ENCODE assay signal across 10 mouse cellular contexts in the genomic region with DNA sequence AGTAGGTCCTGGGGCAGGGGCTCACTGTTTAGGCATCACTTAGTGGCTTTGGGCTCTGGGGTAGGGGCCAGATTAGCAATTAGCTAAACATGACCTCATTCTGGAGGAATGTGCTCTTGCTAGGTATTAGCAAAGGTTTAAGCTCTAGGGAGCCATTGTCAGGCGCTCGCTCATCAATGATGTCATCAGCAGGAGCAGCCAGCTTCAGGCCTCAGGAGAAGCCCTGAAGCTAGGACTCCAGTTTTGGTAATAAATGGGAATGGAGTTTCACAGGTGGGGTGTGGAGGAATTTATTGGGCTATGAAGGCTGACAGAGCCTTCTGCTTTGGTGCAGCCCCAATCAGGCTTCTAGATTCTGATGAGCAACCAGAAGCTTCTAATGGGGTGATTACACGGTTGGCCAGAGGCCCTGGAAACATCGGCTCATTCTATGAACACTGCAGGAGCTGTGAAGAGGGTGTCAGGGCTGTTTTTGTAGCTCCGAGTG. TPM values are rescaled to one million over a fixed set of nuclear protein-coding genes. Genes with fewer than 3 reads are reported as not detected.
DNase-seq lines count a peak whose midpoint lies in the region; ATAC-seq and TF ChIP-seq lines count a peak whose summit lies in the region.
"Had no signal": no experiment of that assay in that cellular context is flagged by ENCODE, and none has a peak within 500 bp of the region (broad histone marks: within the 10 kb centered on the region; RNA-seq: fewer than 3 reads in every experiment).

No protein-coding gene starts in this region.

- no peak overlapping the region for H3K4me3 ChIP-seq in intestine, embryonic 14.5 days (ENCODE audit: low read depth, low read length)
- H3K4me3 ChIP-seq in intestine, postnatal 0 days (ENCODE audit: low read depth, low read length), result no peak overlapping the region
- H3K4me3 ChIP-seq in embryonic facial prominence, embryonic 14.5 days (ENCODE audit: low read depth, low read length), result no peak overlapping the region
- H3K4me3 ChIP-seq in hindbrain, embryonic 12.5 days, result no peak overlapping the region
- H3K4me3 ChIP-seq in olfactory bulb, adult 2 months (ENCODE audit: insufficient read depth, low read depth, low read length), result no peak overlapping the region

- no peak overlapping the region for H3K9ac ChIP-seq in intestine, embryonic 14.5 days (ENCODE audit: low read length)
- no peak overlapping the region for H3K9ac ChIP-seq in intestine, postnatal 0 days (ENCODE audit: low read depth, low read length)
- H3K9ac ChIP-seq in embryonic facial prominence, embryonic 14.5 days (ENCODE audit: low read depth, low read length), result no peak overlapping the region
- H3K9ac ChIP-seq in hindbrain, embryonic 12.5 days, result no peak overlapping the region

- TF ChIP-seq CTCF in intestine, postnatal 0 days (IDR thresholded peaks at IDR 0.05; ENCODE audit: low read depth), result no peak
- no peak for TF ChIP-seq CTCF in olfactory bulb, adult 2 months (IDR thresholded peaks at IDR 0.05; ENCODE audit: insufficient read depth, low read depth, low read length)

- no peak overlapping the region; the same call in 1 of the 2 replicates for H3K27ac ChIP-seq in intestine, embryonic 14.5 days (ENCODE audit: low read depth)
- no peak overlapping the region for H3K27ac ChIP-seq in intestine, postnatal 0 days (ENCODE audit: low read depth, low read length)
- H3K27ac ChIP-seq in embryonic facial prominence, embryonic 14.5 days (replicated peaks; ENCODE audit: low read depth, low read length), result peak overlapping the region; percentile 56
- H3K27ac ChIP-seq in hindbrain, embryonic 12.5 days, result no peak overlapping the region
- H3K27ac ChIP-seq in olfactory bulb, adult 2 months (ENCODE audit: insufficient read depth, low read depth, low read length), result peak overlapping the region; percentile 11; the same call in 1 of the 2 replicates

- no peaks in the 10 kb centered on the region for H3K9me3 ChIP-seq in intestine, embryonic 14.5 days (ENCODE audit: control insufficient read depth, low read length)
- H3K9me3 ChIP-seq in intestine, postnatal 0 days (ENCODE audit: control insufficient read depth), result no peaks in the 10 kb centered on the region
- no peaks in the 10 kb centered on the region for H3K9me3 ChIP-seq in embryonic facial prominence, embryonic 14.5 days (ENCODE audit: control insufficient read depth, low read length)
- H3K9me3 ChIP-seq in hindbrain, embryonic 12.5 days (replicated peaks), result no peaks in the 10 kb centered on the region

- H3K27me3 ChIP-seq in intestine, embryonic 14.5 days (replicated peaks; ENCODE audit: control insufficient read depth, insufficient read depth, low read length), result no peaks in the 10 kb centered on the region
- no peaks in the 10 kb centered on the region for H3K27me3 ChIP-seq in intestine, postnatal 0 days (replicated peaks; ENCODE audit: control insufficient read depth, insufficient read depth, low read length)
- H3K27me3 ChIP-seq in embryonic facial prominence, embryonic 14.5 days (replicated peaks; ENCODE audit: control insufficient read depth, insufficient read depth, low read length), result no peaks in the 10 kb centered on the region
- H3K27me3 ChIP-seq in hindbrain, embryonic 12.5 days, result no peaks in the 10 kb centered on the region

- H3K36me3 ChIP-seq in intestine, embryonic 14.5 days (ENCODE audit: control insufficient read depth, insufficient read depth, low read length), result no peaks in the 10 kb centered on the region
- H3K36me3 ChIP-seq in intestine, postnatal 0 days (ENCODE audit: control insufficient read depth, insufficient read depth), result no peaks in the 10 kb centered on the region
- no peaks in the 10 kb centered on the region for H3K36me3 ChIP-seq in embryonic facial prominence, embryonic 14.5 days (ENCODE audit: control insufficient read depth, insufficient read depth, low read length)
- no peaks in the 10 kb centered on the region for H3K36me3 ChIP-seq in hindbrain, embryonic 12.5 days

- 36% methylated on average over 5 of the region's 5 CpGs for WGBS in intestine, embryonic 14.5 days
- 49% methylated on average over 5 of the region's 5 CpGs for WGBS in intestine, postnatal 0 days
- WGBS in embryonic facial prominence, embryonic 14.5 days, result 33% methylated on average over 5 of the region's 5 CpGs
- WGBS in hindbrain, embryonic 12.5 days, result 32% methylated on average over 5 of the region's 5 CpGs
- WGBS in olfactory bulb, adult 2 months, result 45% methylated on average over 5 of the region's 5 CpGs

- peaks cover 29% of the 10 kb centered on the region for H3K4me1 ChIP-seq in intestine, embryonic 14.5 days (replicated peaks; ENCODE audit: control insufficient read depth, insufficient read depth, low read length)
- H3K4me1 ChIP-seq in intestine, postnatal 0 days (replicated peaks; ENCODE audit: control insufficient read depth, insufficient read depth, low read length), result peaks cover 12% of the 10 kb centered on the region; the same call in 1 of the 2 replicates
- peaks cover 39% of the 10 kb centered on the region for H3K4me1 ChIP-seq in embryonic facial prominence, embryonic 14.5 days (ENCODE audit: control insufficient read depth, insufficient read depth, low read length)
- H3K4me1 ChIP-seq in hindbrain, embryonic 12.5 days, result peaks cover 9% of the 10 kb centered on the region
- peaks cover 19% of the 10 kb centered on the region for H3K4me1 ChIP-seq in olfactory bulb, adult 2 months (ENCODE audit: control insufficient read depth, insufficient read depth, low read length)

- ATAC-seq in intestine, embryonic 14.5 days (replicated peaks; ENCODE audit: low FRiP score, low TSS enrichment, low read depth), result peak; percentile 50; the same call in 1 of the 2 replicates
- no peak for ATAC-seq in intestine, postnatal 0 days
- peak; percentile 86 for ATAC-seq in embryonic facial prominence, embryonic 14.5 days (ENCODE audit: low read depth)
- peak; percentile 53; the same call in 1 of the 2 replicates for ATAC-seq in hindbrain, embryonic 12.5 days (ENCODE audit: low FRiP score)
- no peak for ATAC-seq in monocyte, adult 5-6 weeks (replicated peaks; ENCODE audit: insufficient number of reproducible peaks, low FRiP score, low TSS enrichment, poor library complexity, severe bottlenecking)

- DNase-seq in intestine, embryonic 14.5 days (ENCODE audit: low spot score), result no peak
- peak; percentile 85 for DNase-seq in embryonic facial prominence, embryonic 14.5 days (ENCODE audit: low spot score)
- no peak for DNase-seq in testis, postnatal 10 days (ENCODE audit: low spot score)
- DNase-seq in spleen, adult 18-20 months, result no peak

- no peak overlapping the region for H3K4me2 ChIP-seq in intestine, embryonic 14.5 days (ENCODE audit: low read length)
- no peak overlapping the region for H3K4me2 ChIP-seq in intestine, postnatal 0 days (replicated peaks; ENCODE audit: low read depth)
- no peak overlapping the region for H3K4me2 ChIP-seq in embryonic facial prominence, embryonic 14.5 days (ENCODE audit: low read depth, low read length)
- no peak overlapping the region for H3K4me2 ChIP-seq in hindbrain, embryonic 12.5 days (replicated peaks)

- no peak for TF ChIP-seq POLR2A in olfactory bulb, adult 2 months (IDR thresholded peaks at IDR 0.05; ENCODE audit: insufficient read depth, low read depth, low read length)

RNA-seq across cellular contexts. Expression of a gene that starts 30.0 kb away (rescaled TPM):
- 26.7 and 26.8 TPM in 2 replicates for polyA plus RNA-seq in intestine, embryonic 14.5 days (2014; fragmentation: Nextera tagmentation; extraction: Ambion mirVana)
- polyA plus RNA-seq in intestine, postnatal 0 days (2015; fragmentation: Nextera tagmentation; extraction: Ambion mirVana), result 7.0 and 7.2 TPM in 2 replicates
- polyA plus RNA-seq in embryonic facial prominence, embryonic 14.5 days (2014; fragmentation: Nextera tagmentation; extraction: Ambion mirVana), result 26.7 and 29.8 TPM in 2 replicates
- 32.4 and 37.3 TPM in 2 replicates for polyA plus RNA-seq in hindbrain, embryonic 12.5 days (2016; fragmentation: Nextera tagmentation; extraction: Ambion mirVana)
- polyA plus RNA-seq in olfactory bulb, adult 2 months (2012; ENCODE audit: insufficient read depth, insufficient read length, low replicate concordance, missing spikeins), result not detected in 2 replicates
- 8.0 to 12.0 TPM (median 8.2 TPM) in 3 replicates for total RNA-seq in monocyte, adult 5-6 weeks (2017)

RNA-seq across cellular contexts. Expression of a gene that starts 56.4 kb away (rescaled TPM):
- polyA plus RNA-seq in intestine, embryonic 14.5 days (2014; fragmentation: Nextera tagmentation; extraction: Ambion mirVana), result not detected in 2 replicates
- not detected in 2 replicates for polyA plus RNA-seq in intestine, postnatal 0 days (2015; fragmentation: Nextera tagmentation; extraction: Ambion mirVana)
- polyA plus RNA-seq in embryonic facial prominence, embryonic 14.5 days (2014; fragmentation: Nextera tagmentation; extraction: Ambion mirVana), result 0.67 TPM in 1 of 2 replicates, not detected in the other
- polyA plus RNA-seq in hindbrain, embryonic 12.5 days (2016; fragmentation: Nextera tagmentation; extraction: Ambion mirVana), result not detected in 2 replicates
- polyA plus RNA-seq in olfactory bulb, adult 2 months (2012; ENCODE audit: insufficient read depth, insufficient read length, low replicate concordance, missing spikeins), result not detected in 2 replicates
- total RNA-seq in monocyte, adult 5-6 weeks (2017), result not detected in 3 replicates
- total RNA-seq: common myeloid progenitor, adult 5-6 weeks; left cerebral cortex, postnatal 10 days had no signal

Comparison
In these comparisons a context has a peak if more than half of its experiments do, and no peak if none do; other contexts are left out.
1. ATAC-seq: peak in intestine, embryonic 14.5 days (single experiment), embryonic facial prominence, embryonic 14.5 days (single experiment) and hindbrain, embryonic 12.5 days (single experiment); none in intestine, postnatal 0 days (single experiment) and monocyte, adult 5-6 weeks (single experiment).
2. H3K27ac ChIP-seq: peak in embryonic facial prominence, embryonic 14.5 days (single experiment) and olfactory bulb, adult 2 months (single experiment); none in intestine, embryonic 14.5 days (single experiment), intestine, postnatal 0 days (single experiment) and hindbrain, embryonic 12.5 days (single experiment).